Mouse (Mus musculus) thymus, adult 2 months (tissue): ENCODE measurements around the gene Rec114.

Experiments
- CTCF ChIP-seq: fragments of 200-500 bp; IDR thresholded peaks from 2 replicates; pipeline ENCODE4 v1.5.1; 2012; ENCODE audit warnings: mild to moderate bottlenecking, control low read depth, low read length, moderate library complexity, borderline replicate concordance; ENCODE audit not compliant: control insufficient read depth, poor library complexity, insufficient read depth; ENCODE audit errors: extremely low read depth
- POLR2A ChIP-seq: fragments of 200-500 bp; IDR thresholded peaks from 2 replicates; pipeline ENCODE4 v1.6.1; 2012; ENCODE audit warnings: mild to moderate bottlenecking, low read length, control low read depth, moderate library complexity; ENCODE audit not compliant: control insufficient read depth, poor library complexity, insufficient read depth; ENCODE audit errors: extremely low read depth

- no peak for TF ChIP-seq CTCF
- TF ChIP-seq POLR2A = no peak
Observed at GRCm38 (mm10) chr9:58615064-58615938, 128.5 kb downstream of the Rec114 start.
